Mouse (Mus musculus): ENCODE measurements at regions not wholly inside any gene's neighbourhood (a gene's known extent, or its start where the extent isn't known, plus 50 kb on each side); places are given as distances from the start of the nearest gene placed in this dataset.
A peak's percentile ranks its signal among the peaks of the same experiment; 100 is the strongest.

DNA sequence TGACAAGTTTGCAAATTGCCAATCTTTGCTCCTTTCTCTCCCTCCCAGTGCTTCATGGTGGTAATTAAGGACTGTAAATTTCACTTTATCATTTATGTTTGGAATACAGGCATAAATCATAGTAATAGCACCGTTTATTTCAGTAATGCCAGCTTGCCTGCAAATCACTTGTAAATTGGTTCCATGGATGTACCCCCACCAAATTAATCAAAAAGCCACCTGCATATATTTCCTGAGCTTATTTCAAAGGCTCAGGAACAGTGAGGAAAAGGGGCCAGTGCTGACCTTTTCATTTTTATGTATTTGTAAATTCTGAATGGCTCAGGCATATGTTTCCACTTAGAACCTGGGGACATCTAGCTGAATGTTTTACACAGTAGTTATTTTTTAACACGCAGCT is 115.0 kb downstream of the D3Ertd751e start:
- DNase-seq (ENCODE audit: low read depth, low spot score): no peak

DNA sequence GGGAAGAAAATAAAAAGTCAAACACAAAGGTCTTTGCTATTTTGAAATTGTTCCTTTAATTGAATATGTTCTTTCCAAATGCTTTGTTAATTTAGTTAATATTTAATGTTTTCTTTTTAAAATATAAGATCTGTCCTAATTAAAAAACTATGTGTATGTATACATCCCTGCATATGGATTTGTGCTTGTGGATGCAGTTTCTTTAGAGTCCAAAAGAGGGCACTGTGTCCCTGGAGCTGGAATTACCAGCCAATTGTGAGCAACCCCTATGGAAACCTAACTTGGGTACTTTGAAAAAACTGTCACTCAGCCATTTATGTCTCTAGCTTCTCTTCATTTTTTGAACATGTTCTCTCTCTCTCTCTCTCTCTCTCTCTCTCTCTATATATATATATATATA is 120.3 kb downstream of the D3Ertd751e start:
- no peak for DNase-seq (ENCODE audit: low read depth, low spot score)

DNA sequence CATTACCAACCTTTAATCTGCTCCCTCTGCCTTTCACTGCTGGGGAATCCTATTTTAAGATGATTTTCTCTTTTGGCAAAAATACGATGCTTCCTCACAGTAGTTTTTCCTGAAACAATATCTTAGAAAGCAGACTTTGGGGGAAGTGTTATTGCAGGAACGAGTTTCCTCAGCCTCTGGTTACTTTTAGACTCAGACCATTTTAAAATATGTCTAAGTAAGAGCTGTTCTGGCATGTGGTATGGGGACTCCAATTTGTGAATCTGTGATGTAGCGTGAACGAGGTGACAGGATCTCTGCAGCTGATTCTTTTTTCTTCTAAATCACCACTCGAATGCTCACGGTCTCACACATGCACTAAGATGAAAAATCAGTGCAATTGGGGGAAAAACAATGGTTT is 166.5 kb downstream of the D3Ertd751e start:
- DNase-seq (ENCODE audit: low read depth, low spot score): peak; percentile 35

DNA sequence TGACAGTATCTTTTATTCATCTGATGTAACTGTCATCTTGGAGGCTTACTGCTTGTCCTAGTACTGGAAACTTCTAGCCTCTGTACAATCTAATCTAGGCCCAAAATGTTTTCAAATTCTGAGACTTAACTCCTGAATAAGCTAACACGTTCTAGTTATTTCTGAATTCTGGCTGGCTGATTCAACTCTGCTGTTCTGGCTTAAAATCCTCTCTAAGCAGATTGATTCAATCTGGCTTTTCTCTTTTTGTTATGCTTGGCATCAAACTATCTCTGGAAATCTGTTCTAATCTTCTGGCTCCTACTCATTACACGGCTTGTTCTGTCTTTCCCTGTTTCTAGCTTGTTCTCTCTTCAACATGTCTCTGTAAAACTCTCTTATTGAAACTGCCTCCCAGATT is 170.8 kb downstream of the D3Ertd751e start:
- DNase-seq (ENCODE audit: low read depth, low spot score): peak; percentile 36

DNA sequence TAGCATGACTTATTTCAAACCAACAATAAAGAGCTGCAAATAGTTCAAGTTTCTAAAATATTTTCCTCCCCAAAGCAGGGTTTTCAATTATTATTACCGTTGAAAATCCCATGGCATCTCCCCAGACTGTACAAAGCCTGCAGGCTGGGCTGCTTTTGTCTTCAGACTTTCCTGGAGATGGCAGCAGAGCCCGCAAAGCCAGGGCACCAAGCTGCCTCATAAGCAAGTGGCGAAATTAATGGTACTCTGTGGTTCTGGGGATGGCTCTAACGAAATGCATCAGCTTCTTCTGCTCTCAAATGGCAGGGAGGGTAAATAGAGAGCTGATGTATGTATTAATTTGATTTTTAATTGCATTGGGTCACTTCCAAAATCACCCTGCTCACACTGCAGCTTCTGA is 197.4 kb downstream of the D3Ertd751e start:
- DNase-seq (ENCODE audit: low read depth, low spot score): no peak

DNA sequence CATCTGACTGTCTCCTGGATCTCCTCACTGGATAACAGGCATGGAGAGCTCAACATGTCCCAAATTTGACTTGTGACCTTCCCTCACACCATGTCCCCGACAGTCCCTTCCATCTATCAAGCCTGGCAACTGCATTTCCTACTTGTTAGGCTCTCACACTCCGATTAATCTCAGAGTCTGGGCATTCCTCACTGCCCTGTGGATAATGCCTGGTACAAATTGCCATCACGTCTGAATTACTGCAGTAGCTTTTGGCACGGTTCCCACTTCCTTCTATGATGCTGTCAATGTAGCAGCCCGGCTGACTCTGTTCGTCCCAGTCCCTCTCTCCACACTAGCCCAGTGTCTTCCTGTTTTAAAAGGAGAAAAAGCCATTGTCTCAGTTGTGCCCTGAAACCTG is 200.6 kb downstream of the D3Ertd751e start:
- no peak for DNase-seq (ENCODE audit: low read depth, low spot score)

DNA sequence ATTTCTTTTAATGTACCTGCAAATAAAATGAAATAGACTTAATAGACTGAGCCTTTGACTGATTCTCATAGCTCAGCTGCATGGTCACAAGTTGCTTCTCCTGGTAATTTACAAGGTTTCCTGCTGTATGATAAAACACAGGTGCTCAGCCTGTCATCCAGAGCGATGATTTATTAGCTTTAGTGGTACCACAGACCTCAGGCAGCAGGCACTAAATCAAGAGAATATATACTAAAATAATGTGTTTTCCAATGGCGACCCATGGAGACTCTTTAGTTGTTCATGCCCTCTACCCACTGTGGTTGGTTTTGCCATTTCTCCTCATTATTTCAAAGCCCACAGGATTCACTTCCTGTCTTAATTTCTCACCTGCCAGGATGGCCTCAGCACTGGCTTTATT is 207.0 kb downstream of the D3Ertd751e start:
- no peak for DNase-seq (ENCODE audit: low read depth, low spot score)

DNA sequence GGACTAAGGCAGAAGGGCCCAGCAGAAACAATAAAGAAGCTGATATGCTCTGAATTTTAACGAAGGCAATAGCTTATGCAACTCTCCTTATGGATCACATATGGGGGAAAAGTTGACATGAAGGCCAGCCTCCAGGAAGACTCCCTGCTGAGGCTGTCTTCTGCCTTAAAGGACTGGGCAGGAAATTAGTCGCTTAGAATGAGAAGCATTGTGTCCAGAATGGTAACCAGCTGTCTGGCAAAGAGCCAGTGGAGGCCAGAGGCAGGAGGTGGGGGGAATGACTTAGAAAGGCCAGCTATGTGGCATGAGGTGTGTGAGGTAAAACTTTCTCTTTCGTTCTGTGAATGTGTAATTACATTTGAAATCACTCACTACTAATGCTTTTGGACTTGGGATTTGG is 215.0 kb downstream of the D3Ertd751e start:
- DNase-seq (ENCODE audit: low read depth, low spot score): no peak

DNA sequence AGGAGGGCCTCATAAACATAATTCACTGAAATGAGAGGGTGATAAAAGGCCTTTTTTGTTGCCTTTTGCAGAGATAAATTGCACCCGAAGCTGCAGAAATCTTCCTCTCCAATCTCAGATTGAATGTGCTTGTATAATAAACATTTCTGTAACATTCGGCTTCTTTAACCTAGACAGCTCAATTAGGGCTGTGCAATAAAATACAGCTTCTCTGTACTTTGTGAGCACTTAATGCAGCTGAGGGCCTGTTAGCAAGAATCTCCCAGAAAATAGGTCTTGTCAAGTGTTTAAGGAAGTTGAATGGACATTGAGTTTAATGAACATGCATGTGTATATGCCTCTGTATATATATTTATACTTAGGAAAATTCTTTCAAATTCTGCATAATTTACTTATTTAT is 217.8 kb downstream of the D3Ertd751e start:
- DNase-seq (ENCODE audit: low read depth, low spot score): no peak

DNA sequence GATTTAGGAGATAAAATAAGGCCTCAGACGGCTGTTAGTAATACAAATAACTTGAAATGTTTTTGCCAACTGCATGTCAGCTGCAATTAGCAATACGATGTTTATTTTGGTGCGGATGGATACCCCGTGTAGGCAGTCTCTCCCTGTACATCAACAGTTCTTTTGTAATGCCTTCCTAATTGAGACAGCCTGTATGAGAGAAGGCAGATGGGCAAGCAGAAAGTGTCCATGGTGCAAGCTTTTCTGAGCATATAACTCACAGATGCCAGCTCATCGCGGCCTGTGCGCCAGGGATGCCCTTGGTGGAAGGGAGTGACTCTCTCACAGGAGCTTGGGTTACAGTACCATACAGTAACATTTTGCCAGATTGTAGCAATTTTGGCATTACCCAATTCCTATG is 220.5 kb downstream of the D3Ertd751e start:
- no peak for DNase-seq (ENCODE audit: low read depth, low spot score)

DNA sequence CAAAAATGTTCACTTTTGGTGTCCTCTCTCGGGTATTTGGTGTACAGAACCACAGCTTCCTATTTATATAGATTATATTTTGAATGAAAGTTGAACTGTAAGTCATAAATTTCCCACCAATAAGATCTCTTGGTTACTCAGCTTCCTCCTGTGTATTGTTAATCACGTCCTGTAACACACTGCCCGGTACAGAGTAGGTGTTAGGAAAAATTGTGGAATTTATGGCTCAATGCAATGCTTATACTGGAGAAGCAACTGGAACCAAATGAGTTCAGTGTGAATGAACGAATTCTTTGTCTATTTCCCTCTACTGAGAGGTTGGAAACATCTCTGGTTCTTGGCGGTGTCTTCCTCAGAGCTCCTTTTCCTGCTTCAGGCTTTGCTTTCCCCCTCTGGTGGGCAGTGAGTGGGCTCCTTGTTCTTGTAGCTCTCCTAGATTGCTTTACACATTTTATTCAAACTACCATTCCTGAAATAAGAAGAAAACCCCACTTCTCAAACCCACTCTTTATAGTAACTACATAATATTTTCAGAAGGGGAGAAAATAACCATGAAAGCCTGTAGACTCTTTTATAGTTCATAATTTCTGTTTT is 264.4 kb downstream of the D3Ertd751e start:
- no peak for DNase-seq (ENCODE audit: low read depth, low spot score)

DNA sequence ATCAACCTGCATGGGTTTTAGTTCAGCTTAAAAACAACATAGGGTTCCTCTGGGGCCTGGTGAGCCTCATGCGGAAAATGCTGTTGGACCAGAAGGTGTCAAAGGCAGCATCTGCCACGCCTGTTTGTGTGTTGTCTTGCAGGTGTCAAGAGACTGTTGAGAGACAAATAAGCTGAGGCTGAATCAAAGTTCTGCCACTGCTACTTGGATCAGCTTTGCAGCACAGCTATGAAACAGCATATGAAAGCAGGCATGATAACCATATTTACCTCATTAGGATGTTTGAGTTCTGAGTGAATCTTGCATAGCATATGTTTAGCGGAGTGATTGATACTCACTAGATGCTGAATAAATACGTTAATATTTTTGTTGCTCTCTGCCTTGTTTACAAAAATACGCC is 280.8 kb downstream of the D3Ertd751e start:
- DNase-seq (ENCODE audit: low read depth, low spot score): no peak

DNA sequence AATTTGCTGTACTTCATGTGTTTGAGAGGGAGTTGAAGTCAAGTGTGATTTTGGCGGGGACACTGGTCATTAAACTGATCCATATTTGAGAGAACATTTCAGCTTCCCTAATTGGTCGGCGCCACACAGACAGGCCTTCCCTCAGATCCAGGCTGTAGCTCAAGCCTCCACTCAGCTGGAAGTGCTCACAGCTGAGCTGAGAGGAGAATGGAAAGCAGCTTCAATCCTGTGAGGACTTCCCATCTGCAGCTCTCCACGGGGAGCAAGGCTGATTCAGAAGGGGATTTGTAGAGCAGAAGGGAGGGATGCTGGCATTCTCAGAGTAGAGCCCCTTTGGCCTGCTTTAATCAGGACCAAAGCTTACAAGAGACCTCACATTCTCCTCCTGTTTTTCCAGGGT is 297.2 kb downstream of the D3Ertd751e start:
- DNase-seq (ENCODE audit: low read depth, low spot score): no peak

DNA sequence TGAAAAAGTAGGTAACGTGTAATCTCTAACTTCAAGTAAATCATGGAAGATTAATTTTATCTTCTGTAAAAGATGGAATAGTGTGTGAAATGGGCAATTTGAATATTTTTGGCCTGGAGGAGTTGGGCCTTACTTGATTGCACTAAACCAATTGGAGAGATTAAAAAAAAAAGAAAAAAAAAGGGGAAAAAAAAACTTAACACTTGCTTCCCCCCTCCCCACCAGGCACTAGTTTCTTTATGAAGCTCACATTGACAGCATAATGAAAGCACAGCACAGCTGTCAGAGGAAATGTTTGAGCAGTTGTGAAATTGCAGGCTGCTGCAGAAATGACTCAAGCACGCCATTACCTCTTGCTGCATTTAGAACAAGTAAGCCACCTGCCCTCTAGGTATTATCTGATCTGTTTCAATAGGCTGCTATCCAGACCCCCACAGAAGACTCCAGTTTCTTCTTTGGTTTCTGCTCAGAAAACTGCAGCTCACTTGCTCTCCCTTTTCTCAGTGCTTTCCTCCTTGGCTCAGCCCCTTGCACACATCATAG is 297.9 kb downstream of the D3Ertd751e start:
- DNase-seq (ENCODE audit: low read depth, low spot score): no peak

DNA sequence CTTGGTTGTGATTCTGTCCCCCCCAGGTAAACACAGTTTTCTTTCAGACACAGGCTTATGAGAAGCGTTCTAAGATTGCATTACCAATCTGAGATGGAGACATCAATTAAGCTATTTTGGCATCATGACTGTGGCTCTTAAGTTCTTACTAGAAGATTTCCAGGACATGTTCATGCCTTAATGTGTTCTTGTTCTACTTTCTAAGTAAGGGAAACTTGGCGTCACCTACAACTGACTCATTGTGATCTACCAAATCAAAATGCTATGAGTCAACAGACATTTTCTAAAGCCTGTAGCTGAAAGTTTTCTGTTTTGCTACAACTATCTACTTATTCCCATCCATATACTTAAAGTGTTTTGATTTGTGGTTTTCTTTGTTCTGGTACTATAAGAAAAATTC is 298.5 kb downstream of the D3Ertd751e start:
- DNase-seq (ENCODE audit: low read depth, low spot score): no peak

DNA sequence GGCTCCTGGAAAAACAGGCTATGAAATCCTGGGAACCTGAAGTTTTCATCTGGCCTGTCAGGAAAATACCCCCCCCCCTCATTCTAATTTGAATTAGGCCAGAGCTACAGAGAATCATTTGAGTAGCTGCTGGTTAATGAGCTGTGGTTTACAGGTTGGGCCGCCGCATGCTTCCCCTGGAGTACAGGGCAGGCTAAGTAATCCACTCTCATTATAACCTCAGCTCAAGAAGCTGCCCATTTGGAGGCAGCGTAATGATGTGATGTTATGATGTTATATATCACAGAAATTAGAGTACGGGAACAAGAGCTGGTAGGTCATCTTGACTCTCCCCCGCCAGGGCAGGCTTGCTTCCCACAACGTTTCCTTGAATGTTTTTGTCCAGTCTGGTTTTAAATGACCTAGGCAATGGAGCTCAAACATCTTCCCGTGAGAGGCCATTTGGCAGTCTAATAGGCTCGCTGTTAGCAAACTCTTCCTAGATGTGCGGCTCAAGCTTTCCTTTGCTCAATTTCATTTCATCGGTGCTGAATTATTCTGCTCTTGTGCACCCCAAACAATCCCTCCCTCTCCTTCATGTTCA is 315.0 kb downstream of the D3Ertd751e start:
- DNase-seq (ENCODE audit: low read depth, low spot score): no peak

DNA sequence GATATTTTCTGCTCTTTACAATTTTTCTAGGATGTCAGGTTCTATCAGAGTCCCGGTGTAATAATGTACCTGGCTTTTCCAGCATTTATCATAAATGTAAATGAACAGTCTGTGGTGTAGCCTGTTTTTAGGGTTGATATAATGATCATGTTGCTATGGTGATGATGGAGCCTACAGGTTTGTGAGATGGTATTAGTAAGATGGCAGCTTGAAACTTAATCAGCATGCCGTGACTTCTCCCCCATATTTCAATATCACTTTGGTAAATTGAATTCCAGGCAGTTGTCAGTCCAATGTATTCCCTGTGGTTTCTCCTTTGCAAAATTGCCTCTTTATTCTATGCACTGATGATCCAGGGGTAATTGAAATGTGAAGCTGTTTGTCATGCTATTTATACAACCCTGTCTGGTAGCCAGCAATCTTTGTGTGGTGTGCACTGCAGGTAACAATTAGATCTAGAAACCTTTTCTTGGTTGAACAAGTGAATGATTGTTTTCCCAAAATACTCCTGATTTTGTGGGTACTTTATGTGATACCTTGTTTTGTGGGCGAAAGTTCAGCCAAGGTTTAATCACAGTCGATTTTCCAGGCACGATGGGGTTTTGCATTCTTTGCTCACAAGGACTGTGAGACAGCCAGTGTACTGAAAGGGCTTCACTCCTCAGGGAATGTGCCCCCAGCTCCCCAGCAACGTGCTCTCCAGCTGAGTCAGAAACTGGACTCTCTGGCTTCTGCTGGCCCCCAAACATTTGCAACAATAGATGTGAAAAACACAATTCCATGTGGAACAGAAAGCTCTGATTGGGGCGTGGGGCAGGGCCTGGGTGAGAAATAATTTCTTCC is 322.9 kb downstream of the D3Ertd751e start:
- no peak for DNase-seq (ENCODE audit: low read depth, low spot score)

DNA sequence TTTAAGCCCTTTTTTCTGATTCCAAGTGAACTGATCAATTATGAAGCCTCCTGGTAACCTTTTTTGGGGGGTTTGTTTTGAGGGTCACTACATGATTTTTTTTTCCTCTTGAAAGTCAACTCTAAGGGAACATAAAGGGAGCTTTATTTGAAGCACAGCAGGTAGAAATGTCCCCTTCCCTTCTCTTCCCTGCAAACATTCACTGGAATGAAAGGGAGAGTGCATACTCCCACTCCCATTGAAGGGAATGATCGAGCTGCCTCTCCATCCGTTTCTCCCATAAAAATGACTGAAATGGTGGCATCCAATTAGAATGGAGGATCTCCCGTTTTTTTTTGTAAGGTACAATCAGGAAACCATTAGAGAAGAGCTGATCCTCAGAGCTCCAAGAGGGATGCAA is 323.6 kb downstream of the D3Ertd751e start:
- DNase-seq (ENCODE audit: low read depth, low spot score): no peak

DNA sequence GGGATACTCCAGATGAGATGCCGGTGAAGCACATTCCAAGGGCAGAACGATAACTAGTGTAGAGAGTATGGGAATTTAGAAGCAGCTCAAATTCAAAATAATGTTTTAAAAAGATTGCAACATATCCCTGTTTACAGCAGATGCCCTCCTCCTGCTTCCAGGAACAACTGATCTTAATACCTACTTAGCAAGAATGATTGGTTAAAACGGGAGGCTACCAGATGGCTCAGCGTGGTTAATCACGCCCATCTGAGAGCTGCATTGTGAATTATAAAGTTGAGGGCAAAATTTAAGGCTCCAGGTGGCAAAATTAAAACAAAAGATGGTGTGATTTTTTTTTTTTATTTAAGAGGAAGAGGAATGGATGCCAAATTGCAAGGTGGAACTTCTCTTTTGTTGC is 324.6 kb downstream of the D3Ertd751e start:
- DNase-seq (ENCODE audit: low read depth, low spot score): peak; percentile 18

DNA sequence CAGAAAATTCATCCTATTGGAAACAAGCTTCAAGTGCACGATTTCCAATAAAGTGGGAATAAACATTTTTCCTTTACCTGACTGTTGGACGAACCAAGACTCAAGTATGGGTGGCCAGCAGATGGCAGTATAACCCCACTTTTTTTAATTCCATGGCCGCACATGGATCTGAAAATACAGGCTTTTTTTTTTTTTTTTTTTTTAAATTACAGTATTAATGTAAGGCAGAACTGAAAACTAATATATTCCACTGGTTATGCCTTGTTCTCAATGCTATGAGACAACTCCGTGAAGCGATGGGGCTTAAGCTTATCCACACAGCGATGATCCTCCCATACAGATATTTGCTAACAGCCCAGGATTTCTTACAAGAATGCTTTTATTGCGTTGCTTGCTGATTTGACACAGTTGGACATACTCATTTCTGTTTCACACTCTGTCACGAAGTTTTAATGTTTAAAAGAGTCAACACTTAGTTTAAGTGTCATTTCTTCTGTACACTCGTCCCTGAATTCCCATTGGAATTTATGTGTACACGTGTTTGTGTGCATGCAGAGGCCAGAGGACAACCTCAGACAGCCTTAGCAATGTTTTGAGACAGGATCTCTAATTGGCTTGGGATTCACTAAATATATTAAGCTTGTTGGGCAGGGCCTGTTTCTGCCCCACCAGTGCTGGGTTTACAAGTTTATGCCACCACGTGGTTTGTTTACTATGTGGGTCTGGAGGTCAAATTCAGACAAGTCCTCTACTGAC is 332.3 kb downstream of the D3Ertd751e start:
- peak; percentile 47 for DNase-seq (ENCODE audit: low read depth, low spot score)

DNA sequence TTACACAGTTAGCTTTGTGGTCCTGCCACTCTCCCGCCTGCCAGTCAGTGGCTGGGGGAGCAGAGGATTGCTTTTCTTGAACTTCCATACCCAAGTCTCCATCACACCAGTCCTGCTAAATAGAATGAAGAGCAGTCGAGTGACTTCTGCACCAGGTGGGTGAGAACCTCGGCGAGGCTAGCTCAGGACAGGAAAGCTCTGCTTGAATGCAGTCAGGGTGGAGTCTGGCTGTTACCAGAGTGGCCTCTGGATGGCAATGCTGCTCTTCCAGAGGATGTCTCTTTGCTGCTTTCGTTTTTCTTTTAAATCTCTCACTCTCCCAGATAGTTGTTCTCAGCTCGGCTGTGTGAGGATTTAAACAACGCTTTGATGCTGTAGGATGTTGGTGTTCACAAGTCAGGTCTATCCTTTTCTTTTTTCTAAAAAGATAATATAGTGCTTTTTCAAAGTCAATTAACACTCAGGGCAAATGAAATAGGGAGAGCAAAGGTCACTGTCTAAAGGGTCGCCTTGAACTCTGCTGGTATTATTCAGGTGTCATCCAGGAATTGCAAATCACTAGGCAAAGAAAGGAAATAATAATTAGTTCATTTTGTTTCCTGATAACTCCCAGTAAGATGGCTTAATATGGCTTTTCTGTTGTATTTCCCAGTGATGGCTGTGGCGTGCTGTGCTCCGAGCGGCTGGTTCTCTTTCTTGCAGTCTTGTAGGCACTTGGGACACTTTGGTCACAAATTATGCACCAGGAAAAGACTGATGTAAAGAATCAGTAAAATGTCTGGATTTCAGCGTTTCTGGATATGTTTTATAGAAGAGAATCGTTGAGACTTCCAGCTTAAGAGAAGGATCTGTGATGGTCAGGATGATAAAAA is 368.8 kb downstream of the D3Ertd751e start:
- DNase-seq (ENCODE audit: low read depth, low spot score): peak; percentile 83

All from telencephalon, adult 2 months (tissue).